Mouse (Mus musculus) R1 (cell line): ENCODE measurements around the gene Mgll.

Experiments used
- DNase-seq: peaks from one replicate; pipeline ENCODE4 v3.0.0-alpha.2; 2018; ENCODE audit warnings: low read depth, low spot score

Gene Mgll

DNA sequence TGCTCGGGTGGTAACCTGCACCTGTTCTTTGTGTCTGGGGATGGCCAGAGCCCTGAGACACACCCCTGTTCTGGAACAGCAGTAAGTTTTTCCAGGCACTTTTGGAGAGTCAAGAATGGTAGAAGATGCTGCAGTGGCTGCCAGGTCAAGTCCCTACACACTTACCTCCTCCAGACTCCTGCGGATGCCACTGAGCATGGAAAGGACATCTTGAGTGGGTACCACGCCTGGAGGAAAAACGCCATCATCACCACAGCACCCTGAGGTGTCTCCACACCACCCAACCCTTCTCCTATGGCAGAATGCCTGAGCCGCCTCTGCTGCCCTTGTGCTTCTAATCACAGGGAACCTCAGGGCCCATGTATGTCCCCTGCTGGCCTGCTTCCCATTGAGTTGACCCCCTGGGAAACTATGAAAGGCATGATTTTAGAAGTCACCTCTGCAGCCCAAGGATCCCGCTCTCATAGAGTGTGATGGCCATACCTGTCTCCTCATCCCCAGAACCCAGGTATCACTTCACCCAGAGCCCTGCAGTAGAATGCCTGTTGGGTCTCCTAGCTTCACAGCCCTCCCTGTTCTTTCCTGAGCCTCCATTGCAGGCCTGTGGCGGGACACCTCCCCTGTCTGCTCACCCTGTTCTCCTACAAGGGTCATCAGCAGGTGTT lies 120.8 kb downstream of the Mgll start:
- DNase-seq: no peak

DNA sequence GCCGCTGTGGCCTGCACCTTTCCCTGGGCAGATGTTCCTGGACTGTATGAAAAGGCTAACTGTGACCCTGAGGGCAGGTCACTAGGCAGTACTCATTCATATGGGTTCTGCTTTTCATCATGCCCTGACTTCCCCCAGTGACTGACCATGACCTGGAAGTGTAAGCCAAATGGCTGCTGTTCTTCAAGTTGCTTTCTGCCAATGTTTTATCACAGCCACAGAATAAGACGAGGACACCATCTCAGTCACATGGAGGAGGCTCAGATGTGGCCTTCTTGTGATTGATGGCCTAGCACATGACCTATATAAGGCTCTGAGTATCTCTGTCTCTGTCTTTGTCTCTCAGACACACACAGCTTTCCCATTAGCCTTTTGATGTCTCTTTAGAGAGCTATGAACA lies 123.4 kb downstream of the Mgll start:
- DNase-seq: no peak

GRCm38 (mm10) chr6:88849270-88849669 lies 125.1 kb downstream of the Mgll start:
- DNase-seq: peak; percentile 42

DNA sequence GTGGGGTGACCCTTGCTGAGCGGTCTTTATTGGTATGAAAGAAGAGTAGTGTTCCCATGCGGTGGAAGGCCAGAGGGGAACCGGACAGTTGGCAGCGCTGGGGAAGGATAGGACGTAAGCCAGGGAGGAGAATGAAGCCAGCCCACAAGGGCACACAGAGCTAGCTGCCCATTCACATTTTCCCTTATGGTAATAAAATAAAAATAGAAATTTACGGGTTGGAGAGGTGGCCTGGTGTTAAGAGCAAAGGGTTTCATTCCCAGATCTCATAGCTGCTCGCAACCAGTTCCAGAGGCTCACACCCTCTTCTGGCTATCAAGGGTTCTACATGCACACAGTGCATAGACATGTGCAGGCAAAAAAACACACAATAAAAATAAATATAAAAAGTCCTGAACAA lies 125.8 kb downstream of the Mgll start:
- DNase-seq: no peak

DNA sequence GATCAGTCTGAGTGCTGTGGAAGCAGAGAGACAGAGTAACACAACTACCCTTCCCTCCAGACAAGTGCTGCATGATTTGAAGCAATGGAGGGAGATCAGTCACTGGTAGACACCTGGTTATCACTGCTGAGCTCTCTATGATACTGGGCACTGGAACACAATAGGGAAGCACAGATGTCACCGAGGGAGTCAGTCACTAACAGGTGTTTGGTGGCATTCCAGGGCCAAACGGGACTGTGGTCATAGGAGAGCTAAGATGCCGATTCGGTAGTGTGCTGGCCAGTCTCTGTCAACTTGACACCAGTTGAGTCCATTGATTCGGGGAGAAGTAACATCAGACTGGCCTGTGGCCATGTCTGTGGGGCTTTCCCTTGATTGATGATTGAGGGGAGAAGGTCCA lies 130.3 kb downstream of the Mgll start:
- DNase-seq: no peak

DNA sequence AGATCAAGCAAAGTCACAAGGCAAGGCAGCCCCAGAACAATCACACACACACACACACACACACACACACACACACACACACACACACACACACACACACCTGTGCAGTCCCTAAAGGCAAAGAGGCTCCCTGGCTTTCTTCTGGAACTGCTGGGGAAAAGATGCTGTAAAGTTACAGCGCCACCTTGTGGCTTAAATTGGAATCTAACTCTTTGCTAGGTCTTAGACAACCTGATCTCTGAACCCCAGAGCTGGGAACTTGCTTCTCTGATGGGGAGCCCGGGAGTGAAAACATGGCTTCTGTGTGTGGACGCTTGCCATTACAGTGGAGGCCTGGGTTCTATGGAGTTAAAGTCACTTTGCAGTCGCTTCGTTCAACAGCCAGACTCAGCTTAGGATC lies 131.4 kb downstream of the Mgll start:
- peak; percentile 77 for DNase-seq

DNA sequence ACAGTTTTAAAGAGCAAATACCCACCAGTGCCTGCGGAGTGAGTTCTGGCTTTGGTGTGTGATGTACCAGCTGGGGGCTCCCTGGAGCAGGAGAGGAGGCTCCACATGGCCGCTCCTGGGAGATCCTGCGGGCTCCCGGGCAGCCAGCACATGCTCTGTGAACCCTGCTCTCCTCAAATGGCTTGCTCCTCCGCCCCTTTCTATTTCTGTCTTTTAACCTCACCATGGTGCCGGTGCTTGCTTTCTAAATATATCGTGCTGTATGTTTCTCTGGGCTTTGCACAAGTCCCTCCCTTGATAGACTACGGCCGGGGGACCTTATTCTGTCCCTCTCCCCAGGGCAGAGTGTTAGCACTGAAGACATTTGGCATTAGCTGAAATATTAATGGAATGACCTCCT lies 133.0 kb downstream of the Mgll start:
- DNase-seq: peak; percentile 27

GRCm38 (mm10) chr6:88857830-88858229 lies 133.6 kb downstream of the Mgll start:
- no peak for DNase-seq

DNA sequence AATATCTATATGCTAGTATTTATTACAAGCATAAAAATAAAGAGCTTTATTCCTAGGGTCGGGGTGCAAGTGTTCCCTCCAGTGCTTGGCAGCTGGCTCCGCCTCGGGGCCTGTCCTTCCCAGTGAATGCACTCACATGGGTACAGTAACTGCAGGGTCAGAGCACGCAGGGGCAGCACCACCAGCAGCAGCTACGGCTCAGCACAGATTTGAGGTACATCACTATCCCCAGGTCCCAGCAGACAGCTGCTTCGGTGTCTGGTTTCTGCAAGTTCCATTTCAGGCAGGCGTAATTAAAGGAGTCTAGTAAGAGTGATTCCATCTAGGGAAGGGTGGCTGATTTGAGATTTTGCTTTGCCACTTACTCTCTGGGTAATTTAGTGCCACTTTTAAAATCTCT lies 134.1 kb downstream of the Mgll start:
- no peak for DNase-seq

DNA sequence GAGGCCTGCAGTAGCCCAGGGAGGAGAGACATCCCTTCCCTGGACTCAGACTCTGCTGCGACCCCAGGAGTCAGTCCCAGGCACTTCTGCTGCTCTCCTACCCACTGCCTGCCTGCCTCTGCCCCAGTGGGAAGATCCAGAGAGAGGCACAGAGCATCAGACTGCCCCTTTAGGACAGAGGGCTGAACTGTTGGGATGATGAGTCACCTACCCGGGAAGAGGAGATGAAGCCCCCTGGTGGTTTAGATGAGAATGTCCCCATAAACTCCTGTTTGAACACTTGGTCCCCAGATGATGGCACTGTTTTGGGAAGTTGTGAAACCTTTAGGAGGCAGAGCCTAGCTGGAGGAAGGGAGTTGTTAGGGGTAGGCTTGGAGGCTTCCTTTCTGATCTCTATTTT lies 136.7 kb downstream of the Mgll start:
- DNase-seq: peak; percentile 95

DNA sequence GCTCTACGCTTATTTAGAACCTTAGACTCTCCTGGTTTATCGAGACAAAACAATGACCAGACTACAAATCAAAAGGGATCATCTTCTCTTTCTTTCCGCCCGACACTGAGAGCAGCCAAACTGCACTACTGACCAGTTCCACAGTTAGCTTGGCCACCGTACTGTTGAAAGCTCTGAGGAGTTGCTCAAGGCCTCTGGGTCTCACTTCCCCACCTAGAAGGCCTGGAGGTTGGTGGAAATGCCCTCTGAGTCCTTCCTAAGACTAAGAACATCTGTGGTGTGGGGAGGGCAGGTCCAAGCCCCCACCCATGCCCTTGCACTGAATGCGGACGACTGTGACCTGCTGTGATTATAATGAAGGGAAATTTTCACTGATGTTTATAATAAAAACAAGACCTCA lies 141.5 kb downstream of the Mgll start:
- DNase-seq: no peak

- no peak for DNase-seq
These were observed 145.2 kb downstream of the Mgll start for GRCm38 (mm10) chr6:88869459-88869858.

GRCm38 (mm10) chr6:88870594-88870993 lies 146.4 kb downstream of the Mgll start:
- no peak for DNase-seq

- no peak for DNase-seq
These were observed 147.3 kb downstream of the Mgll start for GRCm38 (mm10) chr6:88871546-88871945.

GRCm38 (mm10) chr6:88872811-88873210 lies 148.6 kb downstream of the Mgll start:
- DNase-seq: no peak

- DNase-seq: peak; percentile 54
These were observed 150.0 kb downstream of the Mgll start for GRCm38 (mm10) chr6:88873965-88874867.

DNA sequence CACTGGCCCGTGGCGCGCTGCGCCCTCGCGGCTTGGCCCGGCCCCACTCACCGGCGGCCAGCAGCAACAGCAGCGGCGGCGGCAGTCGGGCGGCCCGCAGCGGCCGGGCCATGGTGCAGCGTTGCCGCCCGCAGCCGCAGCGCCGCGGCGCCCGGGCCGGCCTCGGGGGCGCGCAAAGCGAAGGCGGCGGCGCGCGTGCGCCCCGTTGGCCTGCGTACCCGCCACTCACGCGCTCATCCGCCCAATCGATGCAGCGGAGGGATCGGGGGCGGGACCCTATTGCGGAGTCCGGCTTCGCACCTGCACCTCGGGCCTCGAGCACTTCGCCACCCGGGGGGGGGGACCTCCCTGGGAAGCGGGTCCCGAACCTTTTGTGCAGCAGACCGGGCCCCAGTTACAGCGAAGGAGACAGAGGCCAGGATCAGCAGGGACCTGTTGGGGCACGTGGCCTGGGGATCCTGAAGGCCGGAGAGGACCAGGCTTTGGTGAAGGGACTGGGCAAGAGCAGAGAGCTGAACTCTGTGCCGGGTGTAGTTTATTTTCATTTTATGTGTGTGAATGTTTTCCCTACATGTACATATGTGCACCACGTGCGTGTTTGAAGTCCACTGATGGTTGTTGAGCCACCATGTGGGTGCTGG lies 150.8 kb downstream of the Mgll start, which contains the start of gene Podxl2:
Gene Podxl2 (minus strand): TSS at position 177 of the 641 bp plus-strand sequence.
- peak; percentile 74 for DNase-seq
